Mouse (Mus musculus) right cerebral cortex, adult 18-20 months (tissue): ENCODE data around the gene Abhd16a.

Experiments
- DNase-seq: peaks from one replicate; pipeline ENCODE4 v3.0.0; 2022; ENCODE audit warnings: mixed read lengths

The Abhd16a gene

DNA sequence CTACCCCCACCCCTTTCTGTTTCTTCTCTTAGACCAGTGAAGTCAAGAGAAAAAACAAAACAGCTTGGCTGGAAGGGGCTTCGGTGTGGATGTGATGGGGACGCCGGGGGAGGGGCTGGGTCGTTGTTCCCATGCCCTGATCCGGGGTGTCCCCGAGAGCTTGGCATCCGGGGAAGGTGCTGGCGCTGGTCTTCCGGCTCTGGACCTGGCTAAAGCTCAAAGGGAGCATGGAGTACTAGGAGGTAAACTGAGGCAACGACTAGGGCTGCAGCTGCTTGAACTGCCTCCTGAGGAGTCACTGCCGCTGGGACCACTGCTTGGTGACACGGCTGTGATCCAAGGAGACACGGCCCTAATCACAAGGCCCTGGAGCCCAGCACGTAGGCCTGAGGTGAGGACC lies 29.0 kb upstream of the Abhd16a start:
- no peak for DNase-seq

DNA sequence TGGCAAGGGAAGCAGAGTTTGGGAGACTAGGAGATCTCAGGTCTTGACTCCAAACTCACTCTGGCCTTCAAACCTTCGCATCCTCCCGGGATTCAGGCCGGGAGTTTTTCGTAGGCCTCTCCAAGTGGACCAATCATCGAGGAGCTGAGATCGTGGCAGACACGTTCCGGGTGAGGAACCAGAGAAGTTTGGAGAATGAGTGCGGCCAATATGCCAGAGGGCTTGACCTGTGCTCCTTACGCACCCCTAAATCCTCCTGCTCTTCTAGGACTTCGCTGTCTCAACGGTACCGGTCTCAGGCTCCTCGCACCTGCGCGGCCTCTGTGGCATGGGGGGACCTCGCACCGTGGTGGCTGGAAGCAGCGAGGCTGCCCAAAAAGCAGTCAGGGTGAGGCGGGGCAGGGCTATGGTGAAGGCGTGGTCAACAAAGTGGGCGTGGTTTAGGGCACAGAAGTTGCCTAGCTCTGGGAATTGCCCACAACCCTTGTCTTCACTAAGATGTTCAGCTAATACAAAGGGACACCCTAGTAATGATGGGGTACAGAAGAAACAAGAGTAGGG lies 28.2 kb upstream of the Abhd16a start:
- DNase-seq = no peak

DNA sequence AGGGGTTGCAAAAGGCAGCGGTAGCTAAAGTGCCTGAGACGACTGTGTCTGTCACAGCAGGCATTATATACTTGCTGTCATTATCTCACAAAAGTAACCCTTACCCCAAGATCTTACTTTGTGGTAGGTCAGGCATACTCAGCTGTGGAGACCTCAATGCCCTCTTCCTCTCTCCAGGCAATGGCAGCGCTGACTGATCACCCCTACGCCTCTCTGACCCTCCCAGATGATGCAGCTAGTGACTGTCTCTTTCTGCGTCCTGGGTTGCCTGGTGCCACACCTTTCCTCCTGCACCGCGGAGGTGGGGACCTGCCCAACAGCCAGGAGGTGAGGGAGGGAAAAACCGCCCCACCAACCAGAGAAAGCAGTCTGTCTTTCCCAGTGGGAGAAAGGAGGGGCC lies 27.8 kb upstream of the Abhd16a start:
- DNase-seq = no peak

DNA sequence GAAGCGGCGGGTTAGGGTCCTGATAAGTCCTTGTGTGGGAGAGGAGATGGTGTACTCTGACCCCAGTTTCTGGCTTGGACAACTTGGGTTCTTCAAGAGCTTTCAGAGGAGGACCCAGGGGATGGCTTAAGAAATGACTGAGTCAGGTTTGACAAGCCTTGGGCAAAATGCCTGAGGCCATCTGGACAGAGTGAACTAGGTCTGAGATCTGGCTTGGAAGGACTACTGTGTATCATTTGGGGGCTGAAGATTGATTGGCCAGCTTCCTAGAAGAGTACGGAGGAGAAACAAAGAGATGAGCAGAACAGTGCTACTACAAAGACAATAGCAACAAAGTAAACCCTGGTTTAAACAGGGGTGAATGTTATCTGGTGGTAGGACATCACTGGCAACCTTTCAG lies 25.6 kb upstream of the Abhd16a start:
- no peak for DNase-seq

DNA sequence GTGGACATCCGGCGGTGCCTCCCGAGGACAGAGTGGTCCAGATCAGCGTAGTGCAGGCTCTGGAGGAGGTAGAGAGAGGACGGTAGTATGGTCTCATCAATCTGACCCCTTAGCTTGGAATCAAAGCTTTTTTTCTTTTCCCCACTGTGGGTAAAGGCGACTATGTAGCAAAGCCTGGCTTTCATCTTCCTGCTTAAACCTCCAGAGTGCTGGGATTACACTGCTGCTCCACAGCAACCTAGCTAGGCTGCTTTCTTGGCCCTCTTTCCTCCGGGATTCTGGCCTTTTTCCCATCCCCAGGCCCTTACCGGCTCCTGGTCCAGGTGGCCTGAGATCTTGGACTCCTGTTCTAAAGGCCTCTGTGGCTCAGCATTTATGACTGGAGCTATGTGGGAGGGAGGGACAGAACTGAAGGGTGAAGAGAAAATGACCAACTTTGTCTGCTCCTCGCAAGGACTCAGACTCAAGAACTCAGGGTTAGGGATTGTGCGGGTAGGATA lies 24.6 kb upstream of the Abhd16a start:
- DNase-seq = no peak

DNA sequence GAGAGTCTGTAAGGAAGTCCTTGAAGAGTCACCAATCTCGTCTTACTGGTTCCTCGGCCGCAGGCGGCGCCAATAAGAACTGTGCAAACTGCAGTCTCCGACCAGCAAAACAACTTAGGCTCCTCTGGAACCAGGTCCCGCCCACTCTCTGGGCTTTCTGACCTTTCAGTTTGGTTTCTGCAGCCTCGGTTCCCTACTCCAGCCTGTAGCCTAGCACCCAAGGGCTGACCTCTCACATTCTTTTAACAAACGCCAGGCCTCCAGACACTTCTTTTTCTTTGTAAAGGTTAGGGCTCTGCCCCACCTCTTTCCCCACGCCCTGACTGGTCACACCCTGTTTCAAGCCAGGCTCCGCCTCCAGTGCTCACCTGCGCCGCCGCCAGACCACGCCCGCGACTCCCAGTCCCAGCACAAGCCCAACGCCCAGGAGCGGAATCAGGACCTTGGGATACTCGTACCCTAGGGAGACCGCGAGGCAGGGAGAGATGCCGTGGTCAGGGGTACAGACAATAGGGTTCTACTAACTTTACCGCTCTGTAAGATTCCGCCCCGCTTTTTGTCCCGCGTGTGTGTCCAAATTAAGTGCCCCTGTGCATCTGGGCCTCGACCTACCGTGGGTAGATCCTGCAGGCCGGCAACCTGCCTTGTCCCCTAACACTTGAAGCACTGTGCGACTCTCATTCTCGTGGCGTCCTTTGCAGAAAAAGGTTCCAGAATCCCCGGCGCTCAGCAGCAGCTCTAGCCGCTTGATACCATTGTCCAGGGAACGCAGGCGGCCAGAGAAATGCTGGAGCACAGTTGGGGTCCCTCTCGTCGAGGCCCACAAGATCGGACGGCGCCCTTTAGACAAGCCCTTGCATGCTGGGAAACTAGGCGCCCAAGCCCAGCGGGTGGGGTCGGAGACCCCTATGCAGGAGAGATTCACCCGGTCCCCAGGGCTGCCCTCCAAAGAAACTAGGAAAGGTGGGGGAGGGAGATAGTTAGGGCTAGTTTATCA lies 23.8 kb upstream of the Abhd16a start, which contains the start of gene Ly6g6c:
Gene Ly6g6c, plus strand, starts transcription at position 438 of the 997 bp plus-strand sequence.
- no peak for DNase-seq

DNA sequence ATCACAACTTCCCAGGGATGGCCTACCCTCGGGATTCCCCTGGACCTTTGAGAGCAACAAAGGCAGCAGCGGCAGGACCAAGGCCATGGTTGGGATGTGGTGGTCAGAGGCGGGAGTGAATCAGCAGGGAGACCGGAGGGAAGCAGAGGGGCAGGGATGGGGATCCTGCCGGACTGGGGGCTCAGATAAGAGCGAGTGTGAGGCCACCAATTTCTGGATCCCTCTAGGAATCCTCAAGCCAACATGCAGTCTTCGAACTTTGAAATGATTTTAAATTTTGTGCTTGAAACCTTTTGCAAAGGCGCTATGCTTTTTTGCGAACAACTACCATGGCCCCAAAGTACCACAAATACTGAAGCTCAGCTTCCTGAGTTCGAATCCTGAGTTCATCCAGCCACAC lies 23.0 kb upstream of the Abhd16a start, which contains the start of gene Mpig6b:
Gene Mpig6b, minus strand, starts transcription at position 101 of the 400 bp plus-strand sequence.
- no peak for DNase-seq

DNA sequence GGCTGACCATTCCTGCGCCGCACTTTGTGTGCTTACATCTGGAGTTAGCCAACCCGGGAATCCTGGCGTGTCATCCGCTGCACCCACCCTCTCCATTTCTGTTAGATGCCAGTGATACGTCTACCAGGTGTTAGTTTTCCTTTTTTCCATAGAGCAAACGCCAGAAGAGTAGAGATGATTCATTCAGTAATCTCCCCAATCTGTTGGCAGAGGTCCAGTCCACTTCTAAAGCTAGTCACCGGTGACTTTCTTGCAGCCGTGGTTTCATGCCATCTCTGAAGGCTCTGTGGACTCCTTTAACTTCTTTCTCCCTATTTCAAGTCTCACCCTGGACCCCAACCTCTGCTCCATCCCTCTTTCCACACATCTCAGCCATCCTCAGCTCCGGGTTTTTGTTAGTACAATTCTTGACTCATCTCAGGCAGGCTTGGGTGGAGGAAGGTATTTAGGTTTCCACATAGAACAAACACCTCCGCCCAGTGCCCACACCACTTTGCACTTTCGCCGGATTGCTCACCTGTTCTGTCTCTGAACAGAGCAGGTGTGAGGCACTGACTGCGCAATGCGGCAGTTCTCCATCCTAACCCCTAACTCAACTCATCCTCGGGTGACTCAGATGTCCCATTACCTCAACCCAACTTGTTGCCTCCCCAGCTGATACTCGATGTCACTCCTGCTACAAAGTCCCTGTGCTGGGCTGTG lies 20.7 kb upstream of the Abhd16a start:
- no peak for DNase-seq

DNA sequence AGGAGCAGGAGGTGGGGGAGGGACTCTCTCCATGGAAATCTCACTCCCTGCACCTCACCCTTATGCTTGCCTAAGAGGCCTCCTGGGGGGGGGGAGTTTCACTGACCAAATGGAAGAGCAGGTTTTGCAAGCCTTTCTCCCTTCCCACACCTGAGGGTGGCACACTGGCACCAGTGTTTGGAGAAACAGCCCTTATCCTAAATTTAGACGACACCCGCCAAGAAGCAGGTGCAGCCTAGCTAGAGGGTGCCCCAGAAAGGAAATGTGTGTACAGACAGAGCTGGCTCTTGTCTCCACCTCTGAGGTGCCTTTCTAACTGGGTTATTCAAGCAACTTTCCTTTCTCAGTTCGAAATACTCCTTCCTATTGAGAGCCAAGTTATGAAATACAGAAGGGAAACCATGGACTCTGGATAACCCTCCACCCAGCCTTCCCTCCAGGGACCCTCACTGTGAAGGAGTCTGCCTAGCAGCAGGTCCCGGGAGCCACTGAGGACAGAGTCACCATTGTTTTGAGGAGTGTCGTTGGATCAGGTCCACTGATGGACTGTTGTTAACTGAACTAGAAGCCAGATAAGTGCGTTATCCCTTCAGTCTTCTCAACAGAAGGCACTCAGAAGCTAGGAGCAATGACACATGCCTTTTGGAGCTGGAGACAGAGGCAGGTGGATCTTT lies 18.4 kb upstream of the Abhd16a start:
- DNase-seq = no peak

DNA sequence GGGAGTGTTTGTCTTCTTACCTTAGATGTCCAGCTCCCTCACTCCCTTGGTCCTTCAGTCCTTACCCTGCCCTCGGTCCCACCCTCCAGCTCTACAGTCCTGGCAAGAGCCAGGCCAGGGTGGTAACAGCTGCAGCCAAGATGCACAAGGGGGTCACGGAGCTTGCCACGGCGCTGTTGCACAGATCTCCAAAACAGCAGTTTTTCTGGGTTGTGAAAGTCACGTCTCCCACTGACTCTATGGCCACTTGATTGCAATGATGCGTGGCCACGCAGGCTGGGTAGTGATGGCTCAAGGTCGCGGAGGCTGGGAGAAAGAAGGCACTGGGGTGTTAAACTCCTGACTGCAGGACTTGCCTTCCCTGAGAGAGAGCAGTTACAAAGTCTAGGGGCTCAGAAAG lies 17.6 kb upstream of the Abhd16a start:
- no peak for DNase-seq

DNA sequence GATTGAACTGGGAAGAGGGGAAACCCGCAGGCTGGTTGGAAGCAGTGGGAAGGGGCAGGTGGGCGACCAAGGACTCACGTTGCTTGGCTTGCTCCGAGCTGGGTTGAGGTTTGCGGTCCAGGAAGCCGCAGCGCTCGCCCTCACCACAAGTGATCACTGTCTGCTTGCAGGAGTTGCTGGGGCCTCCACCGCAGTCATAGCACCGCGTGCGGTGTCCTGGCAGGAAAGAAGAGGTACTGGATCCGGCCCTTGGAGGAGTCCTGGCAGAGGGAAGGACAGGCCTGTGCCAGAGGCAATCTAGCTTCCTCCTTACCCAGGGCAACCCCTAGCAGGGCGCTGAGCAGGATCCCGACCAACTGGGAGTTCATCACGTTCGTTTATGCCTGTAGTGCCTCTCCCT lies 15.0 kb upstream of the Abhd16a start:
- no peak for DNase-seq

DNA sequence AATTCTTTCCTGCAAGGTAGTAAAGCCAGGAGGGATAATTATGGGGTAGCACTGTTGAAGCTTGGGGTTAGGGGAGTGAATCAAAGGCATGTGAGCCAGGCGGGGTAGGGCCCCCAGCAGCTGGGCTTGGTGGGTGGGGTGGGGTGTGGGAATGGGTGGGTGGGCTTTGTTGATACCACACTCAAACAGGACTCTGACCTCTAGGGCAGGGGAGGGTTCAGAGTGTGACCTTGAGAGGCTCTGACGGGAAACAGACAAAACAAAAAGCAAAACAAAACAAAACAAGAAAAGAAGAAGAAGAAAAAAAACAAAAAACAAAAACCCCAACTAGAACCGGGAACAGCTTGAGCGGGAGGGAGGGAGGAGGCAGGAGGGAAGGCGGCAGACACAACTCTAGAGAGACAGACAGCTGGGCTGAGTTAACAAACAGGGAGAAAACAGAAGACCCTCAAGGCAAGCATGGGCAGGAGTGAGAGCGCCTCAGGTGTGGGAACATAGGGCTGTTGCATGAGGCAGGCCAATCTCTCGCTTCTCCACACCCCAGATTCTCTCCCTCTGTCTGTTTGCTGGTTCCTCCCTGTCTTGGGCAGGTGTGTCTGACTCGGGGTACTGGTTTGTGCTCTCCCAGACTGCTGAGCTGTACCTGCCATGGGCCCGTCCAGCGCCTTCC lies 12.4 kb upstream of the Abhd16a start, which contains the start of gene Ly6g6e:
Gene Ly6g6e, plus strand, starts transcription at position 396 of the 670 bp plus-strand sequence.
- DNase-seq = no peak

DNA sequence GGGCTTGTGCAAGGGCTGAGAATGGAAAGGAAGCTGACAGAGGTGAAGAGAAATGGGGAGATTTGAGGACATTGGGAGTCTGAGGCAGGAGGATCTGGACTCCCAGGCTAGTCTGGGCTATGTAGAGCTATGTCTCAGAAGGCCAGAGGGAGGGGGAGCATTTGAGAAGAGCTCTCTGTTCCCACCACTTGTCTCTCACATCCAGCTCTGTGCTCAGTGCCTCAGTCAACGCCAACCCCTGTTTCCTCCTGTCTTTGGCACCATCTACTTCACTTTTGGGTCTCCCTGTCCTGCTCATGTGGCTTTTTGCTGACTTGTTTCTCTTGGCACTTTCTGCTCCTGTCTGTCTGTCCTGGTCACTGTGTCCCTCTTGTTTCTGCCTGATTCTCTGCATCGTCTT lies 11.8 kb upstream of the Abhd16a start:
- no peak for DNase-seq

DNA sequence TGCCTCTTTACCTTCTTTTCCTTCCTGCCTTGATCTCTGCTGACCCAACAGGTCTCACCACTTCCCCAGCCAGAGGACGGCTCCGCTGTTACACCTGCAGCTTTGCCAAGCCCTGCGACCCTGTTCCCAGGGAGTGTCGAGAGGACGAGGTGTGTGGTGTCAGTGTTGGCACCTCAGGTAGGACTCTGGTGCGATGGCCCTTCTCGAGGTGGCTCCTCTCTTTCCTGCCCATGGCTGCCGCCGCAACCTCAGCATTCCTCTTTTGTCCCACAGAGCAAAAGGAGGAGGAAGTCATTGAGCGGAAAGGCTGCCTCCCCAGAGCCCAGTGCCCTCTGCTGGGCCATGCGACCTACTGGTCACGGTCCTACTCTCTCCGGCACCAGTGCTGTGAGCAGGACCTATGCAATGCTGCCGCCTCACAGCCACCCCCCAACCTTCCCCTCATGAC lies 11.3 kb upstream of the Abhd16a start, which contains the start of gene Ly6g6d:
Gene Ly6g6d, minus strand, starts transcription at position 280 of the 448 bp plus-strand sequence.
- DNase-seq = no peak

DNA sequence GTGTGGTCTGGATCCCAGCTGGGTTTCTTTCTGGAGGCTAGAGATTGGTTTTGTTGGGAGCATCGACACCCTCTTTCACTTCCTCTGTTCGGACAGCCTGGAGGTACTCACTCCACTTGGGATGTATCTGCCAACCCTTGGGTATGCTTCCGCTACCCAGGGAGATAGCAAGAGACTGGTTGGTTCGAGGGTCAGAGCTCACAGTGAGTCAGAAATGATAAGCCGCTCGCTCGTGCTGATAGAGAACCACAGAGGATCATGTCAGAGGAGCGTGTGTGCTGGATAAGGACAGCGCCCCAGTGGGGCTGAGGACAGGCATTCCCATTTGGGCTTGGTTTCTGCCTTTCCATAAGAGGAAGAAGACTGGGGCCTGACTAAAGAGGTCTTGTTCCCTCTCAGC lies 9.3 kb upstream of the Abhd16a start:
- no peak for DNase-seq

DNA sequence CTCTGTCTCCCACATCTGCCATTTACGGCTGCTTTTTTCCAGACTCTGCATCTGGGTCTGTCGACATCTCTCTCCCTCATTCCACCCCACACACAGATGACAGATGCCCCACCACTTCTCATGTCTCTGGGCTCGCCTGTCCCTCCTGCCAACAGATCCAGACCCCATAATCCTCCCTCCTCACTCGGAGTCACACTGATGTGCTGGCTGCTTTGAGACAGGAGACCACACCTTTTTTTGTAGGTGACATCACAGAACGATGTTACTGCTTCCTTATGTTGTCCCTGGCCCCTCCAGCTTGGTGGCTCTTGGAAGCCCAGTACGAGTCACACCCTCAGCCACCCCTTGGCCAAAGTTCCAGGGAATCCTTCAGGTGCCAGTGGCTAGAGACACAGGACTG lies 8.8 kb upstream of the Abhd16a start:
- DNase-seq = no peak

DNA sequence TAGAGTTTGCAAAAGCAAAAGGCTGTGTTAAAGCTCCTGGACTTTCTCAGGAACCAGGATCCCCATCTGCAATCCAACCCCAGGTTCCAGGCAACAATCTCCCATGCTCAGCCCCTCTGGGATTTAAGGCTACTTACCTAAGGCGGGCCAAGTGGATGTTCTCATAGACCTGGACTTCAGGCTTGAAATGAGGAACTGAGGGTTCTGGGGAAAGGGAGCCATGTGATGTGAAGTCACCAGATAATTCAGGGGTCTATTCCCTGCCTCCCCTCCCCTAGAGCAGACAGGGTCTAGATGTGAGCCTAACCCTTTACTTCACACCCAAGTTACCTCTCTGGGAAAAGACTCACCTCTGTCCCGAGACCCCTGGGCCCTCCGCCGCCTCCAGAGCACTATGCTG lies 8.4 kb upstream of the Abhd16a start:
- DNase-seq = no peak

DNA sequence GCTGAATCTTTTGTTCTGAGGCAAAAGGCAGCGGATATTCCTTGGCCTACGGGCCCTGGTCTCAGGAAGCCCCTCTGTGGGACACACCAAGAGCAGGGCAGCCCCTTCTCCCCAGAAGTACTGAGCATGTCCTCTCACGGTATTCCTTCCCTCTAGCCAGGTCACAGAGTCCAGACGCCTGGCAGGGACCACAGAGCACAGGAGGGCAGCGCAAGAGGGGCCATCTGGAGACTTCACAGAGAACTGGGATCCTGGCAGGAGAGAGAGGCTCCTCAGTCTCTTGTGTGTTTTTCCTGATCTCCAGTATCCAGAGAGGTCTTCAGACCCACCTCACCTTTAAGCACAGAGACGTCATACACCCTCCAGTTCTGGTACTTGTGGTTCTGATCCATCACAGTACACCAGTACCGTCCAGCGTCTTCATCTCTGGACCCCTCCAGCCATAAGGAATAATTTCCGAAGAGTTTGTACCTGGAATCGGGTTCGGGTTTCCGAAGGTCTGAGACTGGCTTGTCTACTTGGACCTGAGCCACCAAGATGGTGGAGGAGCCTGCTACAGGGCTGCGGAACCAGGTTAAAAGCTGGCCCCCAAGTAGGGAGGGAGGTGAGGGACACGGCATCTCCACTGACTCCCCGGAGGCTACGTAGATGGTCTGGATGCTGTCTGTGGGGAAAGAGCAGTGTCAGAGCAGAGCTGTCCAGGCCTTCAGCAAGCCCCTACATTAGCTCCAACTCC lies 6.1 kb upstream of the Abhd16a start:
- DNase-seq = no peak

DNA sequence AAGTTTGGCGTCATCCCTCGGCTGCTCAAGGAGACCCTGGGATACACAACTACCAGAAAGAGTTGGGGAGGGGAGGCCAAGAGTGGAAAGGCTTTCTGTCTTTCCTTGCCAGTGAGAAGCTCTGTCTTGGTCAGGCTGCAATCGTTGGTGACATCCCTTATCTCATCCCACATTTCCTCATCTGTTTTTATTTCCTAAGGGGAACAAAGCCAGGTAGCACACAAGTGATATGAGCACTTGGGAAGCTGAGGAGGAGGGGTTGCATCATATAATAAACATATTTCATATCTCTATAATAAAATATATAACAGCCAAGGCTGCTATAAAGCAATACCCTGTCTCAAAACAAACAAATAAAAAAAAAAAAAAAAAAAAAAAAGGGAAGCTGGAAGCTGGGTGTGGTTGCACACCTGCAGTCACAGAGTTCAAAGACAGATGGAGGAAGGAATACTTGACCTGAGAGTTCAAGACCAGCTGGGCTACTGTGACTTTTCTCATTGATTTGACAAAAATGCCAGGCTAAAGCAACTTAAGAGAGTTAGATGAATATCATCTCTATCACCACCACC lies 5.0 kb upstream of the Abhd16a start:
- no peak for DNase-seq

DNA sequence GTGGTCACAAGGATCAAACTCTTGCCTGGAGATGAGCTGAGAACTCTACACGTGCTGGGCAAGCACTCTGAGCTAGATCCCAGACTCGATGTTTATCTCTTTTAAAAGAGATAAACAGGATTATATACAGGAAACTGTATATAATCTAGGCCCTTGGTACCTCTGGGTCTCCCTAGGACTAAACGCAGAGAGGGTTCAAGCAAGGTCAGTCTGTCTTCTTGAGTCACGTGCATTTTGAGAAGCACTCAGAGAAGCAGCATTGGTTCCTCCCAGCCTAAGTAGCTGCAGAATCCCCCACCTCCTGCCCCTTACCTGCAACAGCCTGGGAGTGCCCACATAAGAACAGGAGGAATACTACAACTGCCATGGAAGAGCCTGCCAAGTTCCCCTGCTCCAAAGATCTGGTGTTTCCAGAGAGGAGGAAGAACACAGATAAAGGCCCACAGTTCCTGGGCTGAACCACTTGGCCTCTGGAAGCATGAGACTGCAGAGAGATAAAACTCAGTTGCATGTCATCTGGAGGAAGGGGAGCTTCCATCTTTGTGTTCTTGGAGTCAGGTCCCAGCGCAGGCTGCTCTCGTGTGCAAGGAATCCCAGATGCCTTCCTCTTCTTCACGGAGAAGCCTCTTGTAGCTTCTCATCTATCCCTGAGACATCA lies 3.7 kb upstream of the Abhd16a start, which contains the start of gene Ly6g6f:
Gene Ly6g6f, minus strand, starts transcription at position 403 of the 658 bp plus-strand sequence.
- no peak for DNase-seq
